Mouse (Mus musculus): ENCODE data around the gene Dhcr7. TPM values are rescaled to one million over a fixed set of nuclear protein-coding genes. Genes with fewer than 3 reads are reported as not detected.
A peak's percentile ranks its signal among the peaks of the same experiment; 100 is the strongest.

Gene Dhcr7
- polyA plus RNA-seq, 1 experiment from 2014 or later, result 73.3 TPM

GRCm38 (mm10) chr7:143829504-143830331 lies 6.8 kb downstream of the Dhcr7 start:
- peak overlapping the region; percentile 63 for H3K9ac ChIP-seq (replicated peaks; ENCODE audit: low read length)
- H3K4me2 ChIP-seq (ENCODE audit: low read length), result peak overlapping the region; percentile 82
- H3K36me3 ChIP-seq (ENCODE audit: control insufficient read depth, insufficient read depth, low read length), result no peaks in the 10 kb centered on the region
- peaks cover 37% of the 10 kb centered on the region for H3K4me1 ChIP-seq (ENCODE audit: control insufficient read depth, insufficient read depth, low read length)
- ATAC-seq (ENCODE audit: low FRiP score, low TSS enrichment), result peak; percentile 96
- H3K27ac ChIP-seq (replicated peaks; ENCODE audit: low read depth, low read length), result peak overlapping the region; percentile 93
- H3K9me3 ChIP-seq (ENCODE audit: control insufficient read depth, low read length), result no peaks in the 10 kb centered on the region
- peak; percentile 98 for DNase-seq
- WGBS, result under 1% methylated on average over 37 of the region's 37 CpGs
- H3K4me3 ChIP-seq (replicated peaks; ENCODE audit: low read depth, low read length), result peak overlapping the region; percentile 57
- no peaks in the 10 kb centered on the region for H3K27me3 ChIP-seq (ENCODE audit: control insufficient read depth, insufficient read depth, low read length)

- Histone ChIP-seq H3K4me1 (ENCODE audit: control insufficient read depth, insufficient read depth, low read length) (peaks cover 38% of the 10 kb centered on the region), H3K9me3 (ENCODE audit: control insufficient read depth, low read length) (no peaks in the 10 kb centered on the region), H3K27ac (replicated peaks; ENCODE audit: low read depth, low read length) (peak overlapping the region; percentile 71), H3K36me3 (ENCODE audit: control insufficient read depth, insufficient read depth, low read length) (no peaks in the 10 kb centered on the region), H3K4me2 (ENCODE audit: low read length) (peak overlapping the region; percentile 82), H3K27me3 (ENCODE audit: control insufficient read depth, insufficient read depth, low read length) (no peaks in the 10 kb centered on the region), H3K4me3 (replicated peaks; ENCODE audit: low read depth, low read length) (peak overlapping the region; percentile 57), H3K9ac (replicated peaks; ENCODE audit: low read length) (peak overlapping the region; percentile 63)
- DNase-seq (no peak), ATAC-seq (ENCODE audit: low FRiP score, low TSS enrichment) (peak; percentile 25)
- WGBS, result 9% methylated on average over 6 of the region's 6 CpGs
These were observed 7.5 kb downstream of the Dhcr7 start for GRCm38 (mm10) chr7:143830399-143830798.

- Histone ChIP-seq H3K9ac (replicated peaks; ENCODE audit: low read length) (no peak overlapping the region), H3K9me3 (ENCODE audit: control insufficient read depth, low read length) (no peaks in the 10 kb centered on the region), H3K27ac (replicated peaks; ENCODE audit: low read depth, low read length) (no peak overlapping the region), H3K4me3 (replicated peaks; ENCODE audit: low read depth, low read length) (no peak overlapping the region), H3K4me2 (ENCODE audit: low read length) (peak overlapping the region; percentile 82), H3K27me3 (ENCODE audit: control insufficient read depth, insufficient read depth, low read length) (no peaks in the 10 kb centered on the region), H3K36me3 (ENCODE audit: control insufficient read depth, insufficient read depth, low read length) (peaks cover 5% of the 10 kb centered on the region), H3K4me1 (ENCODE audit: control insufficient read depth, insufficient read depth, low read length) (peaks cover 41% of the 10 kb centered on the region)
- DNase-seq, result no peak
- no peak for ATAC-seq (ENCODE audit: low FRiP score, low TSS enrichment)
- WGBS, result 88% methylated on average over 8 of the region's 8 CpGs
These were observed 9.3 kb downstream of the Dhcr7 start for GRCm38 (mm10) chr7:143832196-143832595.

GRCm38 (mm10) chr7:143832611-143833010 lies 9.7 kb downstream of the Dhcr7 start:
- Histone ChIP-seq H3K4me2 (ENCODE audit: low read length) (no peak overlapping the region), H3K4me1 (ENCODE audit: control insufficient read depth, insufficient read depth, low read length) (peaks cover 41% of the 10 kb centered on the region), H3K27me3 (ENCODE audit: control insufficient read depth, insufficient read depth, low read length) (no peaks in the 10 kb centered on the region), H3K9me3 (ENCODE audit: control insufficient read depth, low read length) (no peaks in the 10 kb centered on the region), H3K4me3 (replicated peaks; ENCODE audit: low read depth, low read length) (no peak overlapping the region), H3K27ac (replicated peaks; ENCODE audit: low read depth, low read length) (no peak overlapping the region), H3K36me3 (ENCODE audit: control insufficient read depth, insufficient read depth, low read length) (peaks cover 9% of the 10 kb centered on the region), H3K9ac (replicated peaks; ENCODE audit: low read length) (no peak overlapping the region)
- WGBS, result 96% methylated on average over 2 of the region's 2 CpGs
- DNase-seq (no peak), ATAC-seq (ENCODE audit: low FRiP score, low TSS enrichment) (no peak)

DNA sequence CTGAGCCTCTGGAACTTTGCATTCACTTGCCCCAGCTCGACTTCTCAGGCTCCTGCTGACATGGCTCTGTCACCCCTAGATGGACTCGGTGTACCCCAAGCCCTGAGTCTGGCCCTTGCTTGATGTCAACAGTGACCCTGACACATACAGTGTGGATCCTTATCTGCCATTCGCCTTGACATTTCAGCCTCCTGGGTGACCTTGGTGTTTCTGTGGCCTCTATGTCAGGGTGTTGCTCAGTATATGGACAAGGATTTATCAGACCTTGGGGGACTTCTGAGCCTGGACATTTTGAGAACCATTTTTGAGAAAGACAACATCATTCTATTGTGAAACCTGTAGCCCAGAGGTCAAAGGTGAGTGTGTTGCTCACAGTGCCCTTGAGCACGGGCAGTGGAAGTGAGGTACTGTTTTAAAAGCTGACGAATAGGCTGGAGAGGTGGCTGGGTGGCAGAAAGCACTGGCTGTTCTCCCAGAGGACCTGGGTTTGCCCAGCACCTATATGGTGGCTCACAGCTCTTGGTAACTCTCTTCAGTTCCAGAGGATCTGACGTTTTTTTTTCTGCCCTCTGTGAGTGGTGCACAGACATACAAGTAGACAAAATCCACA lies 10.7 kb downstream of the Dhcr7 start:
- DNase-seq, result no peak
- no peaks in the 10 kb centered on the region for H3K9me3 ChIP-seq (ENCODE audit: control insufficient read depth, low read length)
- H3K9ac ChIP-seq (replicated peaks; ENCODE audit: low read length), result no peak overlapping the region

GRCm38 (mm10) chr7:143834316-143834715 lies 11.4 kb downstream of the Dhcr7 start:
- H3K27ac ChIP-seq (replicated peaks; ENCODE audit: low read depth, low read length), result no peak overlapping the region
- no peaks in the 10 kb centered on the region for H3K9me3 ChIP-seq (ENCODE audit: control insufficient read depth, low read length)
- no peak overlapping the region for H3K4me2 ChIP-seq (ENCODE audit: low read length)
- H3K27me3 ChIP-seq (ENCODE audit: control insufficient read depth, insufficient read depth, low read length), result no peaks in the 10 kb centered on the region
- ATAC-seq (ENCODE audit: low FRiP score, low TSS enrichment) (no peak), DNase-seq (no peak)
- peaks cover 41% of the 10 kb centered on the region for H3K4me1 ChIP-seq (ENCODE audit: control insufficient read depth, insufficient read depth, low read length)
- 96% methylated on average over 2 of the region's 2 CpGs for WGBS
- peaks cover 26% of the 10 kb centered on the region for H3K36me3 ChIP-seq (ENCODE audit: control insufficient read depth, insufficient read depth, low read length)
- H3K9ac ChIP-seq (replicated peaks; ENCODE audit: low read length), result no peak overlapping the region
- no peak overlapping the region for H3K4me3 ChIP-seq (replicated peaks; ENCODE audit: low read depth, low read length)

More for the DNA sequence above, 10.7 kb downstream of the Dhcr7 start:
- H3K27me3 ChIP-seq (ENCODE audit: control insufficient read depth, insufficient read depth, low read length), result no peaks in the 10 kb centered on the region
- no peak overlapping the region for H3K4me3 ChIP-seq (replicated peaks; ENCODE audit: low read depth, low read length)
- ATAC-seq (ENCODE audit: low FRiP score, low TSS enrichment), result no peak
- no peak overlapping the region for H3K4me2 ChIP-seq (ENCODE audit: low read length)
- 85% methylated on average over 6 of the region's 6 CpGs for WGBS
- H3K27ac ChIP-seq (replicated peaks; ENCODE audit: low read depth, low read length), result no peak overlapping the region
- H3K4me1 ChIP-seq (ENCODE audit: control insufficient read depth, insufficient read depth, low read length), result peaks cover 41% of the 10 kb centered on the region
- H3K36me3 ChIP-seq (ENCODE audit: control insufficient read depth, insufficient read depth, low read length), result peaks cover 20% of the 10 kb centered on the region

GRCm38 (mm10) chr7:143834972-143835371 lies 12.0 kb downstream of the Dhcr7 start:
- Histone ChIP-seq H3K9ac (replicated peaks; ENCODE audit: low read length) (no peak overlapping the region), H3K4me3 (replicated peaks; ENCODE audit: low read depth, low read length) (no peak overlapping the region), H3K4me1 (ENCODE audit: control insufficient read depth, insufficient read depth, low read length) (peaks cover 41% of the 10 kb centered on the region), H3K9me3 (ENCODE audit: control insufficient read depth, low read length) (no peaks in the 10 kb centered on the region), H3K27ac (replicated peaks; ENCODE audit: low read depth, low read length) (no peak overlapping the region), H3K36me3 (ENCODE audit: control insufficient read depth, insufficient read depth, low read length) (peaks cover 30% of the 10 kb centered on the region), H3K27me3 (ENCODE audit: control insufficient read depth, insufficient read depth, low read length) (no peaks in the 10 kb centered on the region), H3K4me2 (ENCODE audit: low read length) (no peak overlapping the region)
- DNase-seq, result no peak
- WGBS, result 80% methylated on average over 3 of the region's 3 CpGs
- no peak for ATAC-seq (ENCODE audit: low FRiP score, low TSS enrichment)

GRCm38 (mm10) chr7:143837705-143838358 lies 14.9 kb downstream of the Dhcr7 start:
- peaks cover 19% of the 10 kb centered on the region for H3K4me1 ChIP-seq (ENCODE audit: control insufficient read depth, insufficient read depth, low read length)
- no peak overlapping the region for H3K9ac ChIP-seq (replicated peaks; ENCODE audit: low read length)
- no peaks in the 10 kb centered on the region for H3K9me3 ChIP-seq (ENCODE audit: control insufficient read depth, low read length)
- H3K27me3 ChIP-seq (ENCODE audit: control insufficient read depth, insufficient read depth, low read length), result no peaks in the 10 kb centered on the region
- H3K36me3 ChIP-seq (ENCODE audit: control insufficient read depth, insufficient read depth, low read length), result peaks cover 53% of the 10 kb centered on the region
- no peak overlapping the region for H3K4me2 ChIP-seq (ENCODE audit: low read length)
- WGBS, result 91% methylated on average over 3 of the region's 3 CpGs
- H3K4me3 ChIP-seq (replicated peaks; ENCODE audit: low read depth, low read length), result no peak overlapping the region
- no peak overlapping the region for H3K27ac ChIP-seq (replicated peaks; ENCODE audit: low read depth, low read length)
- no peak for ATAC-seq (ENCODE audit: low FRiP score, low TSS enrichment)
- no peak for DNase-seq

All from midbrain, embryonic 14.5 days (tissue).